Mouse (Mus musculus): ENCODE data around the gene Spry1. TPM values are rescaled to one million over a fixed set of nuclear protein-coding genes. Genes with fewer than 3 reads are reported as not detected.

The Spry1 gene
- total RNA-seq, 2 experiments from 2014 or later: 15.1 to 16.8 TPM

DNA sequence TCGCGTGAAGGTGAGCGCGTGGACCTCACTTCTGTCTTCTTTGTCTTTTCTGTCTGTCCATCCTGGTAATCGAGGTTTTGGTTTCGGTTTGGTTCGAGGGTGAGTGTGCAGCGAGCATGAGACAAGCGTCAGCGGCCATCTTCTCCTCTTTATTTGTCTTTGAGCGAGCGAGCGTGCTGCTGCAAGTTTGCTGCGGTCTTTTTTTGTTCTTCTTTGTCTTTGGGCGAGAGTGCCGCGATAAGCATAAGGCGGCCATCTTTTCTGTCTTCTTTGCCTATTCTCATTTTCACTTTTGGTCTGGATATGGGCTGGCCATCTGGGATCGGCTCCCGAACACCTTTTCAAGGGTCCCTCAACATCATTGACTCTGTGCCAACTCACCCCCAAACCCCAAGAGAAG, 29.4 kb downstream of the Spry1 start:
- DNase-seq (ENCODE audit: low spot score in 2 of 2): no peak

DNA sequence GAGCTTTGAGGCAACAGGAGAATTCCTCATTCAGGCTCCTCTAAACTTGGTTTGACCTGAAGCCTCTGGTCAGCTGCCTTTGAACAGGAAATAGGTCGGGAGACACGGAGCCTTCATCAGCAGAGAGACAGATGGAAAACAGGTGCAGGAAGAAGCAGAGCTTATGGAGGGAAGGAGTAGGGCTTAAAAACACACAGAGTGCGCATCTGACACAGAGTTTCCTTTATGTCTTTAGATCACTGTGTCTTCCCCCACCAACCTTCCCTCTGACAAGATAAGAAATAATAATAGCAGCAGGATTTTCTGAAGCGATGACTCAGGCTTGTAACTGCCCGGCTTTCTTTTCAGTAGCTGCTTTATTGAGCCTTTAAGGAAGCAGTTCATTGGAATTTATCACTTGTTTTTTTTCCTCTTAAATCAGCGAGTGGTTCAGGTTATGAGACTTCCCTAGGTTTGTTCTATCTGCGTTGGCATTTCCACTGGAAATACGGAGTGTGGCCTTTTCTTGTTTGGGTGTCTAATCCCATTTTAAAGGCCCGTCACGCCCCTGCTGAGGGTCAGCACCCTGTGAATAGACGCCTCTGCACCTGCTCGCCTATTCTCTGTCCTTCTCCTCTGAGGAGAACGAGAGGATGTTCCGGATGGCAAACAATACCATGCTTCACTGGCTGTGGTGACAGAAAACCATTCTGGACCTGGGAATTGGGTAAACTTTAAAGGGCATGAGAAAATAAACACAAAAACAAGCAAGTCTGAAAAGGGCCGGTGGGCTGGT, 32.7 kb downstream of the Spry1 start:
- DNase-seq (ENCODE audit: low spot score in 2 of 2): no peak

DNA sequence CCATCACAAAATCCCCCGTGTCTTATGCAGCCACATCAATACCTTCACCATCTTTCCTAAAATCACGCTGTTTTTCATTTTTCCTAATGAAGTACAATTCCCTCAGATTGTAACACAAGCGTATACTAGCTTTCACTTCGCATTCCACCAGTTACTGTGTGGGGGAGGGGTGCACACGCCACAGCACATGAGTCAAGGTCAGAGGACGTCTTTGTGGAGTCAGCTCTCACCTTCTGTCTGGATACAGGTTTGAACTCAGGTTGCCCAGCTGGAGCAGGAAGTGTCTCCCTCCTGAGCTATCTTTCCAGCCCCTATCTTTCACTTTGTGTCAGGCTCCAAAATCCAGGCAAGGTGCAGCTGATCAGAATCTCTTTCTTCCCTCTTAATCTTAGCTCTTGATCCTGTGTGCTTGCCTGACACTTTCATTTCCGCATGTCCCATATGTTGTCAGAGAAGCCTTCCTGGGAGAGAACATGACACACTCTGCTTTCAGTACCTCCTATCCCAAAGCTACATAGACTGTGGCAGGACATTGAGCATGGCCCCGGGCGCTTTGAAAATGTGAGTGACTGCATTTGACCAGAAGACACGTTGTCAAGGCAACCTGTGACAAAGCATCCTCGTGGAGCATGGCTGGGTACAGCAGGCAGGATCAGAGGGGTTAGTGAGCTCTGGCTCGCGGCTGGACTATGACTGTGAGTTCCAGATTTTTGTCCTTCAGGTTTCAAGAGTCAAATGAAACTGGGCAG, 33.9 kb downstream of the Spry1 start:
- DNase-seq (ENCODE audit: low spot score in 2 of 2): no peak

DNA sequence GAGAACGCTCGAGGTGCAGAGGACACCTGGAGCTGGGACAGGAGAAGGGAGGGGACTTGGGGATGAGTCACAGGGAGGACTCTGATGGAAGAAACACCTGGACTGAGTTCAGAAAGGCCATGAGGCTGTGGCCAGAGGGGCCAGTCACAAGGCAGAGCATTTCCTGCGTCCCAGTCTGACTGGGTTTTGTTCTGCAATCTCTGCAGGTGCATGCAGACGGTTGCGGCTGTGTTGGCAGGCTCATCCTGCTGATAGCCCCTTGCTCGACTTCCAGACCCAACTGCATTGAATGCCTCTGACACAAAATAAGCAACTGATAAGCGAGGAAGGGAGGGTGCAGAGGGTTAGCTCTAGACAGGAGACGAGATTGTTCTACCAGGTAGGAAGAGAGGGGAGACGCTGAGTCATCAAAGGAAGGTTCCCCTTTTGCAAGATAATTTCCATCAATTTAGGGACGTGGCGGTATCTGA, 35.3 kb downstream of the Spry1 start:
- no peak for DNase-seq (ENCODE audit: low spot score in 2 of 2)

DNA sequence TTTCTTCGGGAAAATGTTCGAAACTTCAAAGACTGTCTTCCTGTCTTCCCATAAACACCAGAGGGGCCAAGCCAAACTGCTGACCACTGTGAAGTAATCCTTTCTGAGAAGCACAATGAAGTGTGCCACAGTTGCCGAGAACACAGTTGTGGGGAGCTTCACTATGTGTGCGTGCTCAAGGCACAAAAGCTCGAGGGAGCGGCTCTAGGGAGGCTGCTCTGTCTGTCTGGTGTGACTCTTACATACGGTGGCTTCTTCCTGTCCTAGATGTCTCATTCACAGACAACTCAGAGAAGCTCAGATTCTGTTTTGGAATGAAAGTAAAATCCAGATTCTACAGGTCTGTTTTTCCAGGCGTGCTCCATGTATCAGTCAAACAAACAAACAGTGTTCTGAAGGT, 36.5 kb downstream of the Spry1 start:
- no peak for DNase-seq (ENCODE audit: low spot score in 2 of 2)

DNA sequence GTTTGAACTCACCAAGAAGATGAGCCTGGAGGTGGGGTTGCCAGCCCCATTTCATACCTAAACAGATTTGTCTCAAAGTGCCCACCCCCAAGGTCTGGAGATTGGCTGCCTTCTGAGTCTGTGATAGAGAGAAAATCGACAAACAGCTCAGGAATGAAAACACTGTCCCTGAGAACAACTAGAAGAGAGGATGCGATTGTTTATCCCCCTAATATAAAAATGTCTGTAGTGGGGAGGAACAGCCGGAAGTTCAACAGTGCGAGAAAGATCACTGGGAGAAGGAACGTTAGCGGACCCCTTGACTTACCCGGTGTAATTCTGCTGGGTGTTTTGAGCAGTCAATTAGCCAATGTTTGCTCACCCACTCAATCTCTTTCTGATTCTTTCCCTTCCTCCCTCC, 46.5 kb downstream of the Spry1 start:
- DNase-seq (ENCODE audit: low spot score in 2 of 2): no peak

DNA sequence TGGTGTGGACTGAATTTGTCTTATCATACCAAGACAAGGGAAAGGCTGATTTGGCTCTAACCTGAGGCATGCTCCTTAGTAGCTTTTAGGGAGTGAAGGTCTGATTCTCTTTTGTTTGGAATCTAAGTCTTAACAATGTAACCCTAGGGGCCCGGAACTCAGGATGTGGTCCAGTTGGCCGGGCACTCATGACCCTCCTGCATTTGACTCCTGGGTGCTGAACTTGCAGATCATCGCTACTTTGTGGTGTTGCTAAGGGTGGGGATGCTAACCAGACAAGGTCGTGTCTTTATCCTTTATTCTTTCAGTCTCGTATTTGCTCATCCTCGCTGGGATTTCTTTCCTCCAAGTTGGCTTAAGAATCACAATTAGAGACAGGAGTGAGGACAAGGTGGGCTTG, 47.0 kb downstream of the Spry1 start:
- no peak for DNase-seq (ENCODE audit: low spot score in 2 of 2)

DNA sequence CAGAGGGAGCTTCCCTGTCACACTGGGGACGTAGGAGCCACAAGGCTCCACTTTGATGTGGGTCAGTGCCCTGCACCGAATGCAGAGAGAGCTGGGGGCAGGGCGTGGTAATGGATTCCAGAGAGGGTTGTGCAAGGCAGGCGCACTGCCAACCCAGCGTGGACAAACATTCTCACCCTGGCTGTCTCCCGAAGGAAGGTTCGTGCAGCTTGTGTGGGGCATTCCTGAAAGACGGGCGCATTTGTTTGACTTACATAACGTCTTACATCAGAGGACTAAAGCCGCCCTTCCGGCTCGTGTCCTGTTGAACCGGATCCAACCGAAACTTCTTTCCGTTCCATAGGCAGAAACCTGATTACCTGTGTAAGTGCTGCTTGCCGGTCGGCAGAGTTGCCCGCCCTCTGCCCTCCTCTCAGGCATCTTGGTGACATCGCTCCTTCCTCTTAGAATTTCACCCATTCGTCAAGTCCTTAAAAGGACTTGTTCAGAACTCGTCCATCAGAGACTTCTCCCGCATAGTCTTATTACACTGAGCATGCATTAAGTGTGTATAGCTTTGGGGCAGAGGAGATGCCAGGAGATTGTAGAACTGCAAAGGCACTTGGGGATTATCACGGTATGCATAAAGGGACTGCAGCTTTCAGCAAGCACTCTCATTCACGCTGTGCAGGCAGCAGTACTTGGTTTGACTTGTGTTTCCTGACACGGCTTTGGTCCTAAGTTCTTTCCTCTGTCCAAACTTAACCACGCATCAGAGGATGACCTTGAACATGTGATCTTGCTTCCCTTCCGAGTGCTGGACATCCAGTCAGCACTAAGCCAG, 47.6 kb downstream of the Spry1 start:
- peak; percentile 26 to 33 for DNase-seq (ENCODE audit: low spot score in 2 of 2)

DNA sequence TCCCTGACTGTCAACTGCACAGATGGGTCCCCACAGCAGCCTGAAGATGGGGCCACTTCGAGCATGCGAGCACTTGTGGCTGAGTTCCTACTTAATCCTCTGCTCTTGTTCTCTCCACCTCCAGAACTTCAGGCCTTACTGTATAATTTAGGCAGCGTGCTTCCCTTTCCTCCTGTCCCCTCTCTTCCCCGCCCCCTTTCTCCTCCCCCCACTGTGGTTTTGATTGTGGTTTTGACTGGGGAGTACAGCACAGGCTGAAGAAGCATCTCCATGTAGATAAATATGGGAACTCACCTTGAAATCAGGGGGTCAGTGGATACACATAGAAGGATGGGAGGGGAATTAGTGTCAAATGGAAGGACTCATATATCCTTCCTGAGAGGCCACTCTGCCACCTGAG, 53.2 kb downstream of the Spry1 start:
- no peak for DNase-seq (ENCODE audit: low spot score in 2 of 2)

DNA sequence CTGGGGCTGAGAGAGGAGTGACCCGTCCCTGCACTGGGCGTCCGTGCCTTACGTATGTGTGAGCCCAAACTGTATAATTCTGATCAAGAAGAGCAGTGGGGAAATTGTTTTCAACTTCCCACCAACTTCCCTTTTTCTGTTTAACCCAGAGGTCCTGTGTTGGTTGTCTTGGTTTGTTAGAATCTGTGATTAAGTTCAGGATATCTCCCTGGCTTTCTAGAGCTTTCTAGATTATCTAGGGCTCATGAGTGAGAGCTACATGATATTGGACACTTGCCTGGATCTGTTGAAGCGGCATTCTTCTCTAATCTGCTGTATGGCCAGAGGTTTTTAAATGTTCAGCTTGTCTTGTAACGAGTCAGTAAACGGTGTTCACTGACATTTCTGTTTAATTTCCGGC, 53.8 kb downstream of the Spry1 start:
- no peak for DNase-seq (ENCODE audit: low spot score in 2 of 2)

Other genes starting within 250 kb of the Spry1 start
- 10 to 100 TPM; 21.0 to 21.4 TPM for gene Spata5, start 220.1 kb upstream of the Spry1 start, total RNA-seq (2021)
- gene Nudt6, start 219.7 kb upstream of the Spry1 start, total RNA-seq (2021): 1 to 10 TPM; 6.1 to 6.8 TPM
- 1 to 10 TPM; 2.2 TPM for gene Gm5148, start 84.5 kb downstream of the Spry1 start, total RNA-seq (2021)